Mouse (Mus musculus): ENCODE results near the gene Itsn1.

- TF ChIP-seq POLR2A (IDR thresholded peaks at IDR 0.05; ENCODE audit: borderline replicate concordance, extremely low read depth, low read depth, low read length): no peak
- TF ChIP-seq CTCF (IDR thresholded peaks at IDR 0.05; ENCODE audit: insufficient read depth, low read length): no peak
Observed at GRCm38 (mm10) chr16:91859958-91860357, 130.9 kb downstream of the Itsn1 start.
